Mouse (Mus musculus): ENCODE data around the gene Hist1h2ao.
"Not testable (repeated sequence)": the region's sequence is repeated elsewhere in the genome, so short reads cannot be mapped to it uniquely, and the experiment has no call there.

Hist1h2ao gene

GRCm38 (mm10) chr13:21810073-21810472 is at the start of gene Hist1h2ao, which contains the start of gene Hist1h2bq:
Gene Hist1h2ao, plus strand, starts transcription at chr13:21810465.
Gene Hist1h2bq, minus strand, starts transcription at chr13:21810197.
- DNase-seq (ENCODE audit: low read depth, low spot score), result not testable (repeated sequence)

DNA sequence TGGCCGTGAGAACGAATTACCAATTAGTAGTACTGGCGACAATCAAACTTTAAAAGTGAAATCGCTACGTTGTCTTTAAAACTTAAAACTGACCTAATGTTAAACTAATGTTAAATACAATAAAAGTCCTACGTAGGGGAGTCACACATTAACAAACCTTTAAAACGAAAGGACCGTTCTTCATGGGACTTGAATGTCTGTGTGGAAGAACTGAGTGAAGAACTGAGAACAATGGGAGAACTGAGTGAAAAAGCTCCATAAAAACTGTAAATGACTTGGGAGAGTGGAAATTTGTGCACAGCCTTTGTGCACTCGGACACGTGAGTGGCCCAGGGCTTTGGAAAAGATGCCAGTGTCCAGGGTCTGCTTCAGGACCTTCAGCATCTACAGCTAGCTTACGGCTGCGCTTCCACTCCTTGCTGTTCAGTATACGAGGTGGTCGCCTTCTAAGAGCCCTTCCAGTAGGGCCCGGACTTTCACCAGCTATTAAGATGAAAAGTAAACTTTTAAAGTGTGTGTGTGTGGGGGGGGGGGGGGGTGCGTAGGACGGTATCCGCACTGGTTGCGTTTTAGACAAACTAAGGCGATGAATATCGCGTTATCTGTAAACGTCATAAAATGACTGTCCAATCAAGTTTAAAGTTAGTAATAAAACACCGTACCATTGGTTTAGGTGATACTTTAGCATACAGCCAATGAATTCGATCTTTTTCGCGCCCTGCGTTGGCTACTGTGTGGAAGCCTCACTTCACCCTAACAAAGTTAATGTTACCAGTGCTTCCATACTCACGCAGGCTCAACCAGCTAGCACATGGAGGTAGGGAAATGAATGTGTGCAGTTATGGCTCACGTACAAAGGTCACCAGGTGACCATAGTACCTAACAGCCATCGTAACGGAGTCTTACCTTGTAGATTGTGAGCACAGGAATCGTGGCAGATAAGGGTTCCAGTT is 31.2 kb upstream of the Hist1h2ao start:
- peak; percentile 95 for DNase-seq (ENCODE audit: low read depth, low spot score)

- DNase-seq (ENCODE audit: low read depth, low spot score), result peak; percentile 89
These were observed 30.2 kb upstream of the Hist1h2ao start, which contains the start of gene Hist1h1b for GRCm38 (mm10) chr13:21779767-21780731. Gene Hist1h1b, minus strand, starts transcription at chr13:21780625.

GRCm38 (mm10) chr13:21781021-21781555 is 29.2 kb upstream of the Hist1h2ao start:
- DNase-seq (ENCODE audit: low read depth, low spot score), result peak; percentile 49

DNA sequence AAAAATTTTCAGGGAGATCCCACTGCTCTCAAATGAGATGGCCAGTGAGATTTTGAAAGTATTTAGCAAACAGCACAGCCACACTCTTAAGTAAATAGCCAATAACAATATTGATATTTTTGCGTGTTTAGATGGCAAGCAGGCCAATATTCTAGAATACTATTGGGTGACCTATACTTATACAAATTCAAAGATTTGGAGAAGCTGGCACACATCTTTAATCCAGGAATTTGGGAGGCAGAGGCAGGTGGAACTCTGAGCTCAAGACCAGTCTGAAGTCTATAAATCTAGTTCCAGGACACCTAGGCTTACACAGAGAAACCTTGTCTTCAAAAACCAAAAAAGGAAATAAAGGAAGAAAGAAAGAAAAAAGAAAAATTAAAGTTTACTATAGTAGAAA is 28.6 kb upstream of the Hist1h2ao start:
- no peak for DNase-seq (ENCODE audit: low read depth, low spot score)

DNA sequence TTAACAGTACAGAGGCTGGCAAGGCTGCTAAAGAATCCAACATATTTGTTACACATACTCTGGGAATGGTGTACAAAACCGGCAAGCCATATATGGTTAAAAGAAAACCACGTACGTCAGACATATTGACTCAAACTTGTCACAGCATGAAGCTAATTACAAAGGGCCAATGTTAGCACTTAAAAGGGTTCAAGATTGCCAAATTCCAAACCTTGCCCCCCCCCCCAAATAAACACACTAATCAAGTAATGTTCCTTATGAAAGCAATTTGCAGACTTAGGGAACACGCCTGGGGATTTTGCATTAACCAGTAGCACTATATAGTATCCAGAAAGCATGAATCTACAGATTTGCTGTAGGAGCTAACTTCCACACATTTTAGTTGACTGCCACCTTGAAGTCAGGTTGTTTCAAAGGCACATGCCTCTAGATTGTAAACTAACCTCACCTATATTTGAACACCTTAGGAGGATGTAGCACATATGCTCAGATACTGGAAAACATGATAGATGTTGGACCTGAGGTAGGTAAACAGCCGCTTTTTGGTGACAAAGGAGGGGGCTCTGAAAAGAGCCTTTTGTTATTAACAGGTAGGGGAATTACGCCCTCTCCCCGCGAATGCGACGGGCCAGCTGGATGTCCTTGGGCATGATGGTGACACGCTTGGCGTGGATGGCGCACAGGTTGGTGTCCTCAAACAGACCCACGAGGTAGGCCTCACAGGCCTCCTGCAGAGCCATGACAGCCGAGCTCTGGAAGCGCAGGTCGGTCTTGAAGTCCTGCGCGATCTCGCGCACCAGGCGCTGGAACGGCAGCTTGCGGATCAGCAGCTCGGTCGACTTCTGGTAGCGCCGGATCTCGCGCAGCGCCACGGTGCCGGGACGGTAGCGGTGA is 27.7 kb upstream of the Hist1h2ao start:
- peak; percentile 85 for DNase-seq (ENCODE audit: low read depth, low spot score)

DNA sequence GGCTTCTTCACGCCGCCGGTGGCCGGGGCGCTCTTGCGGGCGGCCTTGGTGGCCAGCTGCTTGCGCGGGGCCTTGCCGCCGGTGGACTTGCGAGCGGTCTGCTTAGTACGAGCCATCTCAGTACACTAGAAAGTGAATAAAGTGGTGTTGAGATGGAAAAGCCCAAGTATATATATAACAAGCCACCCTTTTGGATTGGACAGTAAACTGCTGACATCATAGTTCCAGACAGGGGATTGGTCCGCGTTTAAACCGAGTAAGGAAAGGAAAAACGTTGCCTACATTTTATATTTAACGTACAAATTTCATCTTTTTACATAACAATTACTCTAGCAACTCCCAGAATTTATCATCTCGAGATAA is 27.0 kb upstream of the Hist1h2ao start, which contains the start of gene Hist1h3i:
Gene Hist1h3i, minus strand, starts transcription at position 116 of the 363 bp plus-strand sequence.
- DNase-seq (ENCODE audit: low read depth, low spot score), result peak; percentile 92

GRCm38 (mm10) chr13:21783734-21784161 is 26.5 kb upstream of the Hist1h2ao start:
- peak; percentile 76 for DNase-seq (ENCODE audit: low read depth, low spot score)

GRCm38 (mm10) chr13:21784311-21784710 is 26.0 kb upstream of the Hist1h2ao start:
- no peak for DNase-seq (ENCODE audit: low read depth, low spot score)

DNA sequence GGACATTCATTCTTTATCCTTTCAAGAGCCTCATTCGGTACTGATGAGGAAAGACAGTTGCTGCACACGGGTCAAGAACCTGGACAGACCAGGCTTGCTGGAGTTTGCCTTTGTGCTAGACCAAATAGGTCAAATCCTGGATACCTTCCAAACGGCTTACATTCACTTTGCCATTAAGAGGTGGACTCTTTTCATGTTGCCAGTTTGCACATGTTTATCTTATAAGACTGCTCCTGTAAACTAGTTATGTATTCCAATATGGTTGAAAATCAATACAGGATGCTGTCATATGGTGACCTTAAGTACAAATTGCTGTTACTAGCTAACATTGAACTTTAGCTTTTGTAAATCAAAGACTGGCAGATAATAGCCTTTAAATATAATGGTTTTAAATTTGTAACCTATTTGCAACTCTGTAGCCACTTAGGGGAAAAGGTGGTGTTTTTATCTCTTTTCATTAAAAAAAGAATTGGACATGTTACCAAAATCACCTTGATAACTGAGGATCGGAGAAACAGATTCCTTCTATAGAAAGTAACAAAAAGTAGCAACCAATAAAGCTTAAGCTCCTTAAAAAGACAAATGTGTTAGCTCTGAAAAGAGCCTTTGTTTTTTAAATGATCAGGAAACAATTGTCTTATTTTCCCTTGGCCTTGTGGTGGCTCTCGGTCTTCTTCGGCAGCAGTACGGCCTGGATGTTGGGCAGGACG is 23.9 kb upstream of the Hist1h2ao start:
- DNase-seq (ENCODE audit: low read depth, low spot score), result peak; percentile 81

- DNase-seq (ENCODE audit: low read depth, low spot score), result peak; percentile 98
These were observed 23.2 kb upstream of the Hist1h2ao start, which contains the start of the genes Hist1h2an and Hist1h2bp for GRCm38 (mm10) chr13:21786899-21787629. Gene Hist1h2an, minus strand, starts transcription at chr13:21787218. Gene Hist1h2bp, plus strand, starts transcription at chr13:21787461.

- DNase-seq (ENCODE audit: low read depth, low spot score), result peak; percentile 54
These were observed 22.3 kb upstream of the Hist1h2ao start for GRCm38 (mm10) chr13:21787760-21788593.

DNA sequence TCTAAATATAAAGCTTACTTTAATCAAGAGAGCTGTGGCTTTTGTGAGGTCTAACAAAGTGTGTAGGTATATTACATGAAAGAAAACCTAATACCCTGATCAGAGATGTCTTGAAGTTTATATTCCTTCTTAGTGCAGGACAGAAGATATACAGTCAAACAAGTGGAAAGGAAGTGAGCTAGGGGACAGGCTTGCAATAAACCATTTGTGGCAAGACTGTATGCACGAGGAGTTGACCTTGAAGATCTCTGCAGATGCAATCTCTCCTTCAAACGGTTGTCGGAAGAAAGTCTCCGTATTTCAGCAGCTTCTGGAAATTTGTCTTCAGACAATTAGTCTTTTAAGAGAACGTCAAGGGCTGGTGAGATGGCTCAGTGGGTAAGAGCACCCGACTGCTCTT is 20.3 kb upstream of the Hist1h2ao start:
- DNase-seq (ENCODE audit: low read depth, low spot score), result no peak

GRCm38 (mm10) chr13:21790601-21791283 is 19.5 kb upstream of the Hist1h2ao start:
- no peak for DNase-seq (ENCODE audit: low read depth, low spot score)

DNA sequence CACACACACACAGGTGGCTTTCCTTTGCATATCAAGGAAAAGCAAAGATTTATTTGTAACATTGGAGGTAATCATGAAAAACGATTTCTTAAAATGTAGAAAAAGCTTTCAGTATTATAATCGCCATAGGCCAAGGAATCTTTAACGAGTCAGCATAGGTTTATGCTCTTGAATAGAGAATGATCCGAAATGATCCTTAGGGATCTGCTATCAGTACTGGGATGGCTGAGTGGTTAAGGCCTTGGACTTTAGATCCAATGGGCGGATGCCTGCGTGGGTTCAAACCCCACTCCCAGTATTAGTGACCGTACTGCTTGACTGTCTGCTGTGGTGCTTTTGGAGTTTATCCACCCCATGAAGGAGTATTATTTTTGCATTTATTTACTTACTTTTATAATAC is 14.7 kb upstream of the Hist1h2ao start:
- no peak for DNase-seq (ENCODE audit: low read depth, low spot score)

- not testable (repeated sequence) for DNase-seq (ENCODE audit: low read depth, low spot score)
These were observed 13.1 kb upstream of the Hist1h2ao start for GRCm38 (mm10) chr13:21797163-21797562.

DNA sequence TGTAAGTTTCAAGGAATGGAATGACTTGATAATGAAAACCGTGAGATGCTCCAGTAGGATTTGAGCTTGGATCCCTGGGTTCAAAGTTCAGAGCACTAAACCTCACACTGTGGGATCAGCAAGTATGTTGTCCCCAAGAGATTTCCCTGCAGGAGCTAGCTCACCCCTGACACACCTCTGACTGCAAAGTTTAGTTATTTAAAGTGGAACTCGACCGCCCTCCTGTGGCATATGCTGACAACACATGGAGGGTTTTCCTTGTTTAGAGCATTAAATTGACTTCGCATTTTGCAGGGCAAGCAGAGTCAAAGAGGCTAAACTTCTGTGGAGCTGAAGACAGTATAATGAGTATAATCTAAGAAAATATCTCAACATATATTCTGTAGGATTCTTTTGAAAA is 7.2 kb upstream of the Hist1h2ao start:
- DNase-seq (ENCODE audit: low read depth, low spot score), result not testable (repeated sequence)

All from 3T3-L1 (cell line).